Mouse (Mus musculus) mature B cell (primary cell): ENCODE measurements around the gene Clec4a3.
"Not testable (repeated sequence)": the region's sequence is repeated elsewhere in the genome, so short reads cannot be mapped to it uniquely, and the experiment has no call there.

ENCODE experiments used
- in situ Hi-C: fragments of 300-500 bp; cut with MboI; formaldehyde crosslinking; loops from 2 replicates; pipeline ENCODE4 v1.14.3; 2019

Gene Clec4a3

DNA sequence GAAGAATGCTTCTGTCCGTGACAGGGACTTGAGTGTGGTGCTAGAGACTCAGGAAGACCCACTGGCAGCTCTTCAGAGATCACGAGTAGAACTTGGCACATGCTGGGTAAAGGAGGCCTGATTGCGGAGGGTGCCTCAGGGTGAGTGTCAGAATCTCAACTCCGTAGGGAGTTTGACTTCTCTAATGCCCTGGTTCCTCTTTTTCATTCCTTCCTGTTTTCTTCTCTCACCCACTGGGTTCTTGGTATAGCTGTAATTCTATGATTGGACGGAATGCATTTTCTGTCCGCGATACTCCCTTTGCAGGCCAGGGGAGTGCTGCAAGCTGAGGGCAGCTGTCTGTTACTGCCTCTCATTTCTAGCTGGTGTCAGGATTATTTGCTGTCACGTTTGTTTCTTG is at the start of gene Clec4a3:
Gene Clec4a3 (plus strand): TSS at position 115 of the 400 bp plus-strand sequence.
- in situ Hi-C loops = no loop called here

DNA sequence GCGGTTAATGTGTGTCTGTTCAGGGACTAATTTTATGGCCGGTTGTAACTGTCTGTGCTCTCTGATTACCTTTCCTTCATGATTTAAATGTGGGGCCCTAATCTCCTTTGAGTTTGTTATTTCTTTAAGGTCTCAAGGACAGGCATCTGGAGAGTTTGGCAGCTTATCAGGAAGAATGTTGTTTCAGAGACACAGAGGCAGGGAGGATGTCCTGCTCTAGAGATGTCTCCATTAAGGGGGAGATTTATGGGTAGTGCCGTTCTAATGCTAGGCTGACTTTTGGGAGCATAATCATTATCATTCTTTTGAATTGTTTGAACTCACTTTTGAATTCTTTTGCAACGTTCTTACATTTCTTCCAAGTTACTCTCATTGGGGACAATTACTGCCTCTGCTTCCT is 32.4 kb upstream of the Clec4a3 start:
- in situ Hi-C loops = no loop called here

DNA sequence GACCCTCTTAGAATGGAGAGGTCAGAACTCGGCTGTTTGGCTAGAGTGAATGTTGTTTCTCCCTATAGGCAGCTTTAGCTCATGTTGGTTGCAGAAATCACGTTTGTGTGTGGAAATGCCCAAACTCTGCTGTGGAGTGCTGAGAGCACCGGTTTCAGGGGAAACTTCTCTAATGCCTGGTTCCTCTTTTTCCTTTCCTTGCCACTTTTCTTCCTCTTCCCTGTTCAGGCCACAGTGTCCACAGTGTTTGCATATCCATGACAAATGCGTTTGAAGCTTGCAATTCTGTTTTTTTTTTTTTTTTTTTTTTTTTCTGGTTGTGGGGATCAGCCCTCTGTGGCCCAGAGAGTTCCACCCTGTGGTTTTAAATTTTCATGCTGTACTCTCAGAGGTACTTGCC is 30.9 kb upstream of the Clec4a3 start, which contains the start of gene Clec4a1:
Gene Clec4a1 (plus strand): TSS at position 398 of the 400 bp plus-strand sequence.
- in situ Hi-C loops = no loop called here

DNA sequence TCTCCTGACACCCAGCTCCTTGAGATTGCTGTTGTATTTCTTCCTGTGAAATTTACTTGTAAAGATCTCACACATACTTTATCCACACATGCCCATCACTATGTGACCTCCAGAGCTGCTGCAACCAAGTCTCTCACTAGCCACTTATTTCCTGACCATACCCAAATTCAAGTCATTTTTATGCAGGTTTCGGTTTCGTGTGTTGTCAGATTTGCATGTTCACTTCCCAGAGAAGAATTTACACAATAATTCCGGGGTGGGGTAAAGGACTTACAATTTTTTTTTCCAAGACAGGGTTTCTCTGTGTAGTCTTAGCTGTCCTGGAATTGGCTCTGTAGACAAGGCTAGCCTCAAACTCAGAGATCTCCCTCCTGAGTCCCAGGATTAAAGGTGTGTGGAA is 17.5 kb upstream of the Clec4a3 start:
- in situ Hi-C loops = no loop called here

DNA sequence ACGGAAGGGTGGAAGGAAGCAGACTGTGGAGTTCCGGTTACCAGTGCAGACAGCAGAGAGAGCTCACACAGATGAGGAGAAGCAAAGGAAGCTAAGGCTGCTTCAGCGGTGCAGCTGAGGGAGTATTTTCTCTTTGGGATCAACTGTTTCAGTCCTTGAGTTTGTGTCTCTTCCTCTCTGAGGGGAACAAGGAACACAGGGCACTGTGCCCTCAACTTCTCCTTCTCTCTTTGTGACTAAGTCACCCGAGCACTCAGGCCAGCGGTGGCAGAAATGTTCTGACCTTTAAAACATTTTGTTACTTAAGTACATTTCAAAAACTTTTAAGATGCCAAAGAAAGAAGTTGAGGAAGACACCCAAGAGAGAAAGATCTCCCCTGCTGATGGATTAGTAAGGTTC is 12.7 kb upstream of the Clec4a3 start:
- in situ Hi-C loops = no loop called here

DNA sequence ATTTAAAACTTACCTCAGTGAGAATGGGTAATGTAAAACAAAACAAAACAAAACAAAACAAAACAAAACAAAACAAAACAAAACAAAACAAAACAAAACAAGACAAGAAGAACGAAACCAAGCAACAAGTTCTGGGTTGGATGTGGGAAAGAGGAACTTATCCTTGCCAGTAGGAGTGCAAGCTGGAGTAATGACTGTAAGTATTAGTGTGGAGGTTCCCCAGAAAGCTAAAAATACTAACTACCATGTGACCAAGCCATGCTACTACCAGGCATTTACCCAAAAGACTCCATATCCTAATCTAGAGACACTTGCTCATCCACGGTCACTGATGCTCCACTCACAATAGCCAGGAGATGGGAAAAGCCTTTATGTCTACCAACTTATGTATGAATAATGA is 5.6 kb upstream of the Clec4a3 start:
- in situ Hi-C loops = no loop called here

DNA sequence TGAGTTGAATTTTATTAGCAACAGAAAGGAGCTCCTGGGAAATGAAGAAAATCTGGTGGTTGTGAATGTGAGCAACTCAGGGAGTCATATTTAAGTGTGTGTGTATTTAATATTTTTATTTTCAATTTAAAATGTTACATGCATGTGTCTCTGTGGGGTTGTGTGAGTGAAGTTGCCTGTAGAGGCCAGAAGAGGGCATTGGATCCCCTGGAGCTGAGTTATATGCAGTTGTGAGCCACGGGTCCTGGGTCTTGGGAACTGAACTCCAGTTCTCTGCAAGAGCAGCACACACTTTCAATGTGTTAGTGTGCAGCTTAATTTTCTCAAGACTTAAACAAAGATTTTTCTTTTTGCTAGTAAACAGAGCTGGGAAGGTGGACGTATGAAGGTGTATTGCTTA is 12.2 kb downstream of the Clec4a3 start:
- in situ Hi-C loops = no loop called here

DNA sequence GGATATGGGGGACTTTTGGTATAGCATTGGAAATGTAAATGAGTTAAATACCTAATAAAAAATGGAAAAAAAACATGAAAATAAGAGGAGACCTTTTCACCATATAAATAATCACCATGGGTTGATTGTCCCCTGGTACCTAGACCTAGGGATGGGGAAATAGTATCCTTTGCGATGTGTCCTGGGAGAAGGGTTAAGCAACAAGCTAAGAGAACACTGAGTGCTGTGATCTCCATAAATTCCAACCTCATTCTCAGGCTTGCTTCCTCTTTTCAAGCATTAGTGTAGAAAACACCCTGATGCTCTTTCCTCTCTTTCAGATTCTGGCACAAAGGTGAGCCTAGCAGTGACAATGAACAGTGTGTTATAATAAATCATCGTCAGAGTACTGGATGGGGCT is 16.7 kb downstream of the Clec4a3 start:
- in situ Hi-C loops = no loop called here

DNA sequence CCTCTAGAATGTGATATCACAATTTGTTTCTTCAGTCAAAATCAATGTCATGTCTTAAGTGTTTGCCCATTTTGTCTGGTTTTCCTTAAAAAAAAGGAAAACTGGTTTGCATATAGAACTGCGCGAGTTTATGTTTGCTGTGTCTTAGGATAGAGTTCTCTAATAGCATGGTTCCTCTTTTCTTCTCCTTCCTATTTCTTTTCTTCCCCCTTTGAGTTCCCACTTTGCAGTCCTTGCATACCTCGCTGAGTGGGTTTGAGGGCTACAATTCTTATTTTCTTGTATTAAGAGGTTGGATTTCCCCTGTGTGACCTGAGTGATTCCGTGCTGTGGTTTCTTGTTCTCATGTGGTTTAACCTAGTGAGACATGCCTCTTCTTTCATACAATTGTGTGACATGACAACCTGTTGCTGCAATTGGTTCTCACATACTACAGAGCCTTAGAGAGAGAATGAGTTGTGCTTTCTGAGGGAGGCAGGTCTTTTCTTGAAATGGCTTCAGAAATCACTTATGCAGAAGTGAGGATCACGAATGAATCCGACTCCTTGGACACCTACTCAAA is 37.6 kb downstream of the Clec4a3 start, which contains the start of gene Clec4a4:
Gene Clec4a4 (plus strand): TSS at position 492 of the 562 bp plus-strand sequence.
- in situ Hi-C loops = no loop called here

DNA sequence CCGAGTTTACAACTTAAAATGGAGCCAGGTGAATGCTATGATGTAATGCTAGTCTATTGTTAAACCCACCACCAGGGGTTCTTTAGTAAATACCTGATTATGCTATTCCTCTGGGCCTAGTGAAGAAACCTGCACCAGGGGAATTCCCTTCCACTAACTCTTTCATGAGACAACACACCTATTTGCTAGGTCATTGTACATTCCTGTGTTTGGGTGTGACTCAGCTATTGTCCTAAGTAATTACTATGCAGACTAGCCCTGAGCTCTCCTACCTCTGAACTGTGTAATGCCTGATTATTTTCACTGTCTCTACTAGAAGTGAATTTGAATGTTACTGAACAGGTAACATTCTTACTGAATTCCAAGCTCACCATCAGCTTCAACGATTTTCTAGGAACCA is 52.4 kb downstream of the Clec4a3 start:
- in situ Hi-C loops = not testable (repeated sequence)

DNA sequence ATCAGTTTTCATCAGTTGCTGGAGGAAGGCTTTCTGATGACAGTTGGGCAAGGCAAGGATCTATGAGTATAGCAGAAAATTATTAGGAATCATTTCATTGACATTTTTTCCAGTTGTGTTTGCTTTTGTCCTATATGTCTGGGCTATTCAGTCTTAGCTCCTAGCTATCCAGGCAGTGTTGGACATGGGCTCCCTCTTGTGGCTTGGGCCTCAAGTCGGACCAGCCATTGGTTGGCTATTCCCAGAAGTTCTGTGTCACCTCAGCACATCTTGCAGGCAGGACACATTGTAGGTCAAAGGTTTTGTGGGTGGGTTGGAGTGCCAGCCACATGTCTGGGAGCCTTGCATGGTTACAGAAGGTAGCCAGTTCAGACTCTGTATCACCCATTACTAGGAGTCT is 53.3 kb downstream of the Clec4a3 start:
- in situ Hi-C loops = no loop called here
